Mouse (Mus musculus) embryonic facial prominence, embryonic 13.5 days (tissue): ENCODE measurements around the gene Inha. TPM values are rescaled to one million over a fixed set of nuclear protein-coding genes. Genes with fewer than 3 reads are reported as not detected.

Source experiments
- ATAC-seq: fragments of 200-750 bp; cut with Nextera tagmentation; 2 replicates; pipeline ENCODE4 v1.8.0; 2017; ENCODE audit warnings: low read depth; ENCODE audit not compliant: insufficient number of reproducible peaks, insufficient read depth, low FRiP score, low TSS enrichment
- H3K27ac ChIP-seq: fragments of 300-500 bp; sonication (generic); 2 replicates; pipeline ENCODE4 v1.5.1; 2015; ENCODE audit warnings: moderate library complexity, mild to moderate bottlenecking, inconsistent platforms
- H3K27me3 ChIP-seq: fragments of 300-500 bp; sonication (generic); 2 replicates; pipeline ENCODE4 v1.6.1; 2015; ENCODE audit warnings: mild to moderate bottlenecking, inconsistent platforms
- H3K36me3 ChIP-seq: fragments of 300-500 bp; sonication (generic); 2 replicates; pipeline ENCODE4 v1.6.1; 2015; ENCODE audit warnings: mild to moderate bottlenecking, inconsistent platforms
- H3K4me1 ChIP-seq: fragments of 300-500 bp; sonication (generic); 2 replicates; pipeline ENCODE4 v1.6.1; 2015; ENCODE audit warnings: inconsistent platforms
- H3K4me2 ChIP-seq: fragments of 300-500 bp; sonication (generic); 2 replicates; pipeline ENCODE4 v1.6.1; 2015; ENCODE audit warnings: moderate library complexity, mild to moderate bottlenecking, inconsistent platforms
- H3K4me3 ChIP-seq: fragments of 300-500 bp; sonication (generic); 2 replicates; pipeline ENCODE4 v1.5.1; 2015; ENCODE audit warnings: mild to moderate bottlenecking, inconsistent platforms
- H3K9ac ChIP-seq: fragments of 300-500 bp; sonication (generic); 2 replicates; pipeline ENCODE4 v1.6.1; 2015; ENCODE audit warnings: mild to moderate bottlenecking, inconsistent platforms
- H3K9me3 ChIP-seq: fragments of 300-500 bp; sonication (generic); 2 replicates; pipeline ENCODE4 v1.6.1; 2016; ENCODE audit warnings: inconsistent platforms
- WGBS: fragments of 180-500 bp; shearing (Covaris S2); methylation state at CpG from one replicate; pipeline ENCODE4 v1.1.7; 2015; ENCODE audit warnings: mixed read lengths; 5-methylcytosine and 5-hydroxymethylcytosine counted together
- polyA plus RNA-seq: library from polyadenylated mRNA; unstranded; fragments of >200 nt; fragmentation: Nextera tagmentation; extraction: Ambion mirVana; gene quantifications from 2 replicates; pipeline ENCODE4 v1.2.1, GENCODE M21; 2015

Gene Inha
- polyA plus RNA-seq, 1 experiment from 2014 or later, result 13.2 TPM

GRCm38 (mm10) chr1:75492579-75493170 lies 14.2 kb upstream of the Inha start:
- ATAC-seq, result no peak
- H3K36me3 ChIP-seq, result peaks cover 65% of the 10 kb centered on the region
- H3K4me2 ChIP-seq, result no peak overlapping the region
- H3K27me3 ChIP-seq, result peaks cover 27% of the 10 kb centered on the region
- H3K4me3 ChIP-seq, result no peak overlapping the region
- WGBS, result 47% methylated on average over 24 of the region's 24 CpGs
- no peaks in the 10 kb centered on the region for H3K9me3 ChIP-seq
- peaks cover 22% of the 10 kb centered on the region; the same call in 1 of the 2 replicates for H3K4me1 ChIP-seq
- H3K27ac ChIP-seq, result no peak overlapping the region
- H3K9ac ChIP-seq, result no peak overlapping the region

GRCm38 (mm10) chr1:75494878-75495548 lies 11.9 kb upstream of the Inha start:
- ATAC-seq, result no peak
- WGBS, result 48% methylated on average over 12 of the region's 12 CpGs
- Histone ChIP-seq H3K27me3 (peaks cover 8% of the 10 kb centered on the region; the same call in 1 of the 2 replicates), H3K36me3 (peaks cover 74% of the 10 kb centered on the region), H3K9me3 (no peaks in the 10 kb centered on the region), H3K27ac (peak overlapping the region; percentile 60), H3K4me2 (no peak overlapping the region), H3K9ac (no peak overlapping the region), H3K4me1 (peaks cover 12% of the 10 kb centered on the region; the same call in 1 of the 2 replicates), H3K4me3 (no peak overlapping the region)

- no peak overlapping the region for H3K9ac ChIP-seq
- peaks cover 83% of the 10 kb centered on the region for H3K36me3 ChIP-seq
- H3K4me3 ChIP-seq, result no peak overlapping the region
- H3K4me1 ChIP-seq, result peaks cover 19% of the 10 kb centered on the region
- H3K4me2 ChIP-seq, result no peak overlapping the region
- WGBS, result 88% methylated on average over 4 of the region's 4 CpGs
- H3K9me3 ChIP-seq, result no peaks in the 10 kb centered on the region
- no peak for ATAC-seq
- H3K27ac ChIP-seq, result no peak overlapping the region
- no peaks in the 10 kb centered on the region for H3K27me3 ChIP-seq
Observed at GRCm38 (mm10) chr1:75498897-75499296, 8.0 kb upstream of the Inha start.

GRCm38 (mm10) chr1:75499441-75499840 lies 7.4 kb upstream of the Inha start:
- Histone ChIP-seq H3K9me3 (no peaks in the 10 kb centered on the region), H3K27me3 (no peaks in the 10 kb centered on the region), H3K4me3 (no peak overlapping the region), H3K9ac (no peak overlapping the region), H3K4me2 (no peak overlapping the region), H3K36me3 (peaks cover 83% of the 10 kb centered on the region), H3K4me1 (peaks cover 25% of the 10 kb centered on the region), H3K27ac (no peak overlapping the region)
- WGBS, result 84% methylated on average over 7 of the region's 7 CpGs
- no peak for ATAC-seq

GRCm38 (mm10) chr1:75501905-75502304 lies 5.0 kb upstream of the Inha start:
- WGBS, result 95% methylated on average over 9 of the region's 9 CpGs
- Histone ChIP-seq H3K27ac (no peak overlapping the region), H3K36me3 (peaks cover 69% of the 10 kb centered on the region)

GRCm38 (mm10) chr1:75502945-75503650 lies 3.8 kb upstream of the Inha start:
- no peak overlapping the region for H3K27ac ChIP-seq
- H3K9ac ChIP-seq, result 0 out of 2 replicates have a peak overlapping the region, but pooled peaks have one; percentile 36
- ATAC-seq, result no peak
- no peaks in the 10 kb centered on the region for H3K9me3 ChIP-seq
- WGBS, result 87% methylated on average over 25 of the region's 25 CpGs
- no peaks in the 10 kb centered on the region for H3K27me3 ChIP-seq
- H3K4me3 ChIP-seq, result no peak overlapping the region
- no peak overlapping the region for H3K4me2 ChIP-seq
- H3K4me1 ChIP-seq, result peaks cover 31% of the 10 kb centered on the region
- H3K36me3 ChIP-seq, result peaks cover 57% of the 10 kb centered on the region

More at GRCm38 (mm10) chr1:75501905-75502304, 5.0 kb upstream of the Inha start:
- H3K9me3 ChIP-seq, result no peaks in the 10 kb centered on the region
- H3K27me3 ChIP-seq, result no peaks in the 10 kb centered on the region
- H3K4me3 ChIP-seq, result no peak overlapping the region
- no peak overlapping the region for H3K9ac ChIP-seq
- ATAC-seq, result no peak
- peaks cover 26% of the 10 kb centered on the region for H3K4me1 ChIP-seq
- no peak overlapping the region for H3K4me2 ChIP-seq

GRCm38 (mm10) chr1:75503651-75503980 lies 3.3 kb upstream of the Inha start:
- peak overlapping the region; percentile 95 for H3K4me2 ChIP-seq
- no peaks in the 10 kb centered on the region for H3K9me3 ChIP-seq
- no peak overlapping the region; the same call in 1 of the 2 replicates for H3K4me3 ChIP-seq
- H3K4me1 ChIP-seq, result peaks cover 31% of the 10 kb centered on the region
- ATAC-seq, result no peak
- H3K36me3 ChIP-seq, result peaks cover 52% of the 10 kb centered on the region
- WGBS, result 71% methylated on average over 23 of the region's 23 CpGs
- H3K27ac ChIP-seq, result no peak overlapping the region
- peak overlapping the region; percentile 36; the same call in 1 of the 2 replicates for H3K9ac ChIP-seq
- no peaks in the 10 kb centered on the region for H3K27me3 ChIP-seq

- no peak for ATAC-seq
- Histone ChIP-seq H3K9me3 (no peaks in the 10 kb centered on the region), H3K27ac (peak overlapping the region; percentile 97; the same call in 1 of the 2 replicates), H3K4me3 (peak overlapping the region; percentile 89), H3K27me3 (no peaks in the 10 kb centered on the region), H3K4me2 (peak overlapping the region; percentile 95), H3K9ac (peak overlapping the region; percentile 98), H3K4me1 (peaks cover 35% of the 10 kb centered on the region), H3K36me3 (peaks cover 44% of the 10 kb centered on the region)
- WGBS, result 46% methylated on average over 9 of the region's 9 CpGs
Observed at GRCm38 (mm10) chr1:75504256-75505045, 2.4 kb upstream of the Inha start.

- peak; percentile 34; the same call in 1 of the 2 replicates for ATAC-seq
- Histone ChIP-seq H3K36me3 (peaks cover 34% of the 10 kb centered on the region), H3K27me3 (no peaks in the 10 kb centered on the region), H3K4me2 (peak overlapping the region; percentile 95), H3K9ac (peak overlapping the region; percentile 98), H3K4me1 (peaks cover 39% of the 10 kb centered on the region), H3K9me3 (no peaks in the 10 kb centered on the region), H3K4me3 (peak overlapping the region; percentile 89), H3K27ac (peak overlapping the region; percentile 97)
- under 1% methylated on average over 84 of the region's 84 CpGs for WGBS
Observed at GRCm38 (mm10) chr1:75505159-75505955, 1.5 kb upstream of the Inha start.

GRCm38 (mm10) chr1:75505956-75506831 lies 683 bp upstream of the Inha start, which contains the start of gene Obsl1:
Obsl1 (minus strand) TSS chr1:75506452.
- peak within 1 kb of the TSS; percentile 89 for H3K4me3 ChIP-seq
- H3K9me3 ChIP-seq, result no peaks in the 10 kb centered on the region
- H3K36me3 ChIP-seq, result peaks cover 26% of the 10 kb centered on the region
- H3K27me3 ChIP-seq, result no peaks in the 10 kb centered on the region
- H3K4me2 ChIP-seq, result peak within 1 kb of the TSS; percentile 95
- H3K27ac ChIP-seq, result peak within 1 kb of the TSS; percentile 97
- H3K4me1 ChIP-seq, result peaks cover 39% of the 10 kb centered on the region
- H3K9ac ChIP-seq, result peak within 1 kb of the TSS; percentile 98
- ATAC-seq, result peak; percentile 86
- WGBS, result under 1% methylated on average over 64 of the region's 65 CpGs
